Mouse (Mus musculus): ENCODE data around the gene Sardh. TPM values are rescaled to one million over a fixed set of nuclear protein-coding genes. Genes with fewer than 3 reads are reported as not detected.

Gene Sardh
- polyA plus RNA-seq, 1 experiment from 2014 or later: 11.9 TPM

DNA sequence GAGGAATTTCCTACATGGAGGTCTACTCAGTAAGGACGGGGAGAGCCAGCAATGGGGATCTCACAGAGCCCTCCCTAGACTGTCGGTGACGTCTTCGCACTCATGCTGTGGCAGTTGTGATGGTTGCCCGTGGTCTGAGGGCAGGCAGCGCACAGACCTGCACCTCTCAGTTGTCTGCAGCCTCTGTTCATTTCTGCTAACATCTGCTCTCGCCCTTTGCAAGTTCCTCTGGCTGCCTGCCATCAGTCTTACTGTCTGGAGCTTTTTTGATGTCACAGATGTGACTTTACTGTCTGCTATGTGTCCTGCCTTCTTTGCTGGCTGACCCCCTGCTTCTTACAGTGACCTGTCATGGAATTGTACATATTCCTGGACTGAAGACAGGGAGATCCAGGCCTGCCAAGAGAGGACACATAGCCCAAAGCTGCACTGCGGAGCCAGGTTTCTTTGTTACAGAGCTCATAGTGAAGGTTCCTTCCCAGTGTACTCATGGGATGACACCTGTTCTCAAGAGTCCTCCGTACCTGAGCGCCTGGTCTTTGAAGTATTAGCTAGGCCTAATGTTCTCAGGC is 72.4 kb downstream of the Sardh start:
- Histone ChIP-seq H3K36me3 (ENCODE audit: control insufficient read depth, insufficient read depth, low read length) (no peaks in the 10 kb centered on the region), H3K4me1 (ENCODE audit: control insufficient read depth, insufficient read depth, low read length) (0 out of 2 replicates have a peak, but pooled peaks cover 6% of the 10 kb centered on the region), H3K27ac (ENCODE audit: low read length) (no peak overlapping the region), H3K9ac (replicated peaks; ENCODE audit: low read depth, low read length) (no peak overlapping the region), H3K4me2 (replicated peaks; ENCODE audit: low read depth, low read length) (no peak overlapping the region), H3K4me3 (ENCODE audit: low read depth, low read length) (no peak overlapping the region), H3K9me3 (ENCODE audit: control insufficient read depth, low read depth, low read length) (no peaks in the 10 kb centered on the region), H3K27me3 (ENCODE audit: control insufficient read depth, insufficient read depth, low read length) (no peaks in the 10 kb centered on the region)
- ATAC-seq (ENCODE audit: insufficient number of reproducible peaks, insufficient read depth, low FRiP score, low read depth): no peak
- 72% methylated on average over 10 of the region's 10 CpGs for WGBS

DNA sequence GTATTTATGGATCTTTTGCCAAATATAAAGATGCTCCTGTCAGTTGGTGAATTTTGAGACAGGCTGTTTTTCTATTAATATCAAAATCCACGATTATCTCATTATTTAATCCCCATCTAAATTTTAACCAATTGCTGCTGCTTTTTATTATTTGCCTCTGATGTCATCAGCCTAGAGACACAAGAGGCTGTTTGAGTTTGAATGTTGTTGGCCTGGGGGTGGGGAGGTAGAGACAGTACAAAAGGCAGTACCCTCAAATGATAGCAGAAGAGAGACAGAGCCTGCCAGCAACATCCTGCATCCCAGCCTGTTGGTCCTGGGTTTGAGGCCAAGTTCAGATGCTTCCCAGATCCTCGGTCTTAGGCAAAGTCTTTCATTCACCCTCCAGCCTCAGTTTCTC is 73.9 kb downstream of the Sardh start:
- no peak for ATAC-seq (ENCODE audit: insufficient number of reproducible peaks, insufficient read depth, low FRiP score, low read depth)
- H3K4me3 ChIP-seq (ENCODE audit: low read depth, low read length): no peak overlapping the region
- H3K4me1 ChIP-seq (ENCODE audit: control insufficient read depth, insufficient read depth, low read length): 0 out of 2 replicates have a peak, but pooled peaks cover 6% of the 10 kb centered on the region
- H3K4me2 ChIP-seq (replicated peaks; ENCODE audit: low read depth, low read length): no peak overlapping the region
- 62% methylated on average over 2 of the region's 2 CpGs for WGBS
- H3K36me3 ChIP-seq (ENCODE audit: control insufficient read depth, insufficient read depth, low read length): no peaks in the 10 kb centered on the region
- H3K9ac ChIP-seq (replicated peaks; ENCODE audit: low read depth, low read length): no peak overlapping the region
- H3K27ac ChIP-seq (ENCODE audit: low read length): no peak overlapping the region
- no peaks in the 10 kb centered on the region for H3K27me3 ChIP-seq (ENCODE audit: control insufficient read depth, insufficient read depth, low read length)
- H3K9me3 ChIP-seq (ENCODE audit: control insufficient read depth, low read depth, low read length): no peaks in the 10 kb centered on the region

DNA sequence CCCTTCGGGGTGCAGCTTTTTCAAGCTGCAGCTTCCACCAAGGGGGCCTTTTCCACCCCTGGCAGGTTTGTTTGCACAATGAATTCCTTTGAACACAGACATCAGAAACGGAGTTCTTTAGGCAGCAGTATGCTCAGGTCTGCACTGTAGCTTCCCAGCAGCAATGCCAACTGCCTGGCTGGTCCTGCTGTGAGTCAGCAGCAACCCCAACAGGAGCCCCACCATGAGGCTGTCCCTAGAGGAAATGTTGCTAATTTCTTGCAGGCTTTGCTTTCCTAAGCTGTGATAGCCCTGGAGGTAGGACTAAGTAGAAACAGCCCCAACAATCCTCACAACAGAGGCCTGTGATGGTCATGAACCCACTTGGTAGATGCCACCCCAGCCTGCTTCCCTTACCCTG is 81.1 kb downstream of the Sardh start:
- WGBS: 12% methylated on average over 2 of the region's 2 CpGs
- Histone ChIP-seq H3K36me3 (ENCODE audit: control insufficient read depth, insufficient read depth, low read length) (no peaks in the 10 kb centered on the region), H3K4me3 (ENCODE audit: low read depth, low read length) (no peak overlapping the region), H3K27me3 (ENCODE audit: control insufficient read depth, insufficient read depth, low read length) (no peaks in the 10 kb centered on the region), H3K9ac (replicated peaks; ENCODE audit: low read depth, low read length) (no peak overlapping the region), H3K27ac (ENCODE audit: low read length) (no peak overlapping the region), H3K4me1 (ENCODE audit: control insufficient read depth, insufficient read depth, low read length) (peaks cover 6% of the 10 kb centered on the region; the same call in 1 of the 2 replicates), H3K4me2 (replicated peaks; ENCODE audit: low read depth, low read length) (no peak overlapping the region), H3K9me3 (ENCODE audit: control insufficient read depth, low read depth, low read length) (no peaks in the 10 kb centered on the region)
- no peak for ATAC-seq (ENCODE audit: insufficient number of reproducible peaks, insufficient read depth, low FRiP score, low read depth)

DNA sequence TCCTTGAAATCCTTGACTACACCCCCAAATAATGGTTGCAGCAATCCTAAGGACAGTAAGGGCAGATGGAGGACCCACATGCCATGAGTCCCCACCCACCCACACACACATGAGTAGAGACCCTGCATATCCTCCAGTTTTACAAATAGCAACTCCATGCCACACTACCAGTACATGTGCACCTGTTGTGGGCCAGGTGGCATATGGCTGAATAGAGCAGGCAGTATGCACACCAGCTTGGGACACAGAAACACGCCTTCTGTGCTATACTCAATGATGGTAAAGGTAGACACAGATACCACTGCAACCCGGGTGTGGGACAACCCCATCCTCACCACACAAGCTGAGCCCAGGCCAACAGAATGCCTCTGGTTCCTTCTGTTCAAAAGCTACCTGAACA is 82.1 kb downstream of the Sardh start:
- Histone ChIP-seq H3K4me3 (ENCODE audit: low read depth, low read length) (no peak overlapping the region), H3K9me3 (ENCODE audit: control insufficient read depth, low read depth, low read length) (no peaks in the 10 kb centered on the region), H3K27me3 (ENCODE audit: control insufficient read depth, insufficient read depth, low read length) (no peaks in the 10 kb centered on the region), H3K36me3 (ENCODE audit: control insufficient read depth, insufficient read depth, low read length) (no peaks in the 10 kb centered on the region), H3K27ac (ENCODE audit: low read length) (no peak overlapping the region), H3K4me2 (replicated peaks; ENCODE audit: low read depth, low read length) (no peak overlapping the region), H3K4me1 (ENCODE audit: control insufficient read depth, insufficient read depth, low read length) (peaks cover 6% of the 10 kb centered on the region; the same call in 1 of the 2 replicates), H3K9ac (replicated peaks; ENCODE audit: low read depth, low read length) (no peak overlapping the region)
- ATAC-seq (ENCODE audit: insufficient number of reproducible peaks, insufficient read depth, low FRiP score, low read depth): no peak
- WGBS: 86% methylated on average over 2 of the region's 2 CpGs

DNA sequence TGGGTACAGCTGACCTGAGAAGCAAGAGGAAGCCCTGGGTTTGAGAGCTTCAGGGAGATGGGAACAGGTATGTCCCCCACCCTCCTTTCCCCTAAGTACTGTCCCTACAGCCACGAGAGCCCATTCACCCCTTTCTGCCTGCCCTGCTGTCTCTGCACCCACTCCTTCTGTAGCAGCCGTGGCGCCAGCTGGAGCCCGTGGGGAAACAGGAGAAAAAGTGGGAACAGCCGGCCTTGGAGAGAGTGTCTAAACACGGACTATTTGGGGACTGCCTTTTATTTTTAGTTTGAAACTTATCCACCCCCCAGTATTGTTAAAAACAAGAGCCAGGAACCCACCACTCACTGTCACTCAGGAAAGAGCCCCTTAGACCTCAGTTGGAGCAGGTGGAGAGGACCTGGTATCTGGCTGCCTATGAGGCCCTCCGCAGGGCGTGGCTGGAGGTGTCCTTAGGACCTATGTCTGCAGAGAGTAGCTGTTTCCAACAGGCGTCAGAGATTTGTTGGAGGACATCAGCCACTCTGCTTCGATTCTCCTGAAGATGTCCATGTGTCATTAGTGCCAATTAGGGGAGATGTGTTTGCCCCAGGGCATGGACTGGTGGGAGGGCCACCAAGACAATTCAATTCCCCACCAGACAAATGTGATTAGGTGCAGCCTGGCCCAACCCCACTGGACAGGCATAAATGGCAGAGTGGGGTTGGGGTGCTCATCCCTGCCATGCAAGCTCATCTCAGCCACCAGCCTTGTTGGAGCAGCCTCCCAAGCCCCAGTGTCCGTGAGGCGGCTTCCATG is 83.1 kb downstream of the Sardh start, which contains the start of gene Dbh:
TSS of gene Dbh (plus strand) at position 438 of the 795 bp plus-strand sequence.
- Histone ChIP-seq H3K4me2 (replicated peaks; ENCODE audit: low read depth, low read length) (no peak within 1 kb of the TSS), H3K4me3 (ENCODE audit: low read depth, low read length) (no peak within 1 kb of the TSS), H3K27me3 (ENCODE audit: control insufficient read depth, insufficient read depth, low read length) (no peaks in the 10 kb centered on the region), H3K4me1 (ENCODE audit: control insufficient read depth, insufficient read depth, low read length) (peaks cover 6% of the 10 kb centered on the region; the same call in 1 of the 2 replicates), H3K36me3 (ENCODE audit: control insufficient read depth, insufficient read depth, low read length) (no peaks in the 10 kb centered on the region), H3K9me3 (ENCODE audit: control insufficient read depth, low read depth, low read length) (no peaks in the 10 kb centered on the region), H3K27ac (ENCODE audit: low read length) (no peak within 1 kb of the TSS), H3K9ac (replicated peaks; ENCODE audit: low read depth, low read length) (no peak within 1 kb of the TSS)
- 75% methylated on average over 12 of the region's 12 CpGs for WGBS
- ATAC-seq (ENCODE audit: insufficient number of reproducible peaks, insufficient read depth, low FRiP score, low read depth): no peak

DNA sequence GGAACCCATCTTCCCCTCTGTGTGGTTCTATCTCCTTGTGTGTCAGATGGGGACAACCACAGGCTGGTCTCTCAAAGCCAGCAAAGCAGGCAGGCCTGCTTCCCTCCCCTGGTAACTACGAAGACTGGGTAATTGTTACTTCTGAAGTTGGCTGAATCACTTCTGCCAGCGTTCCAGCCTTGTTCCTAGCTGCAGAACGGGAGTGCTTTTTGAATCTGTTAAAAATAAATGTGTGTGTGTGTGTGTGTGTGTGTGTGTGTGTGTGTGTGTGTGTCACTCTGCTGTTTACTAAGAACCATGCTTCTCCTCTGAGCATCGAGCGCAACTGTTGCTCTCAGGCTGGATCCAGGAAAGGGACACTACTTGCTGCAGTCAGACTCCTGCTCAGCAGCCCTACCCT is 84.3 kb downstream of the Sardh start:
- no peak overlapping the region for H3K4me3 ChIP-seq (ENCODE audit: low read depth, low read length)
- WGBS: 62% methylated on average over 5 of the region's 5 CpGs
- no peaks in the 10 kb centered on the region for H3K9me3 ChIP-seq (ENCODE audit: control insufficient read depth, low read depth, low read length)
- no peak overlapping the region for H3K4me2 ChIP-seq (replicated peaks; ENCODE audit: low read depth, low read length)
- H3K36me3 ChIP-seq (ENCODE audit: control insufficient read depth, insufficient read depth, low read length): no peaks in the 10 kb centered on the region
- peaks cover 6% of the 10 kb centered on the region; the same call in 1 of the 2 replicates for H3K4me1 ChIP-seq (ENCODE audit: control insufficient read depth, insufficient read depth, low read length)
- H3K27ac ChIP-seq (ENCODE audit: low read length): no peak overlapping the region
- ATAC-seq (ENCODE audit: insufficient number of reproducible peaks, insufficient read depth, low FRiP score, low read depth): no peak
- no peak overlapping the region for H3K9ac ChIP-seq (replicated peaks; ENCODE audit: low read depth, low read length)
- H3K27me3 ChIP-seq (ENCODE audit: control insufficient read depth, insufficient read depth, low read length): no peaks in the 10 kb centered on the region

DNA sequence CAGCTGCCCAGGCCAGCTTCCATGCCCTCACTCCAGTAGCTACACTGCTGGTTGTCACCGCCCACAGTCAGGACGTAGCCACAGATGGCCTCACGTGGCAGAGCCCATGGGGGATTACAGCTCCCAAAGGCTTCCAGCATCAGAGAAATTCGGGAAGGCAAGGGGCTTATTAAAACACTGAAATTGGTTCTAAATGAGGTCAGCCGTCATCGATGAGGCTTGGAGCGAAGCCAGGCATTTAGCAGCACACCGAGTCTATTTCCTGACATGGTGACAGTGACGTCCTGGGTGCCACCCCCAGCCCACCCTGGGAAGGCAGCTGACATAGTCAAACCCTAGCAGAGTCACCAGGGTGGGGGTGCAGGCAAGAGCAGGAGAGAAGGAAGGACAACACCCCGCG is 85.5 kb downstream of the Sardh start:
- H3K27ac ChIP-seq (ENCODE audit: low read length): no peak overlapping the region
- no peak overlapping the region for H3K9ac ChIP-seq (replicated peaks; ENCODE audit: low read depth, low read length)
- ATAC-seq (ENCODE audit: insufficient number of reproducible peaks, insufficient read depth, low FRiP score, low read depth): no peak
- no peak overlapping the region for H3K4me2 ChIP-seq (replicated peaks; ENCODE audit: low read depth, low read length)
- no peaks in the 10 kb centered on the region for H3K27me3 ChIP-seq (ENCODE audit: control insufficient read depth, insufficient read depth, low read length)
- WGBS: 62% methylated on average over 11 of the region's 11 CpGs
- H3K4me1 ChIP-seq (ENCODE audit: control insufficient read depth, insufficient read depth, low read length): peaks cover 6% of the 10 kb centered on the region; the same call in 1 of the 2 replicates
- H3K36me3 ChIP-seq (ENCODE audit: control insufficient read depth, insufficient read depth, low read length): no peaks in the 10 kb centered on the region
- no peaks in the 10 kb centered on the region for H3K9me3 ChIP-seq (ENCODE audit: control insufficient read depth, low read depth, low read length)
- H3K4me3 ChIP-seq (ENCODE audit: low read depth, low read length): no peak overlapping the region

DNA sequence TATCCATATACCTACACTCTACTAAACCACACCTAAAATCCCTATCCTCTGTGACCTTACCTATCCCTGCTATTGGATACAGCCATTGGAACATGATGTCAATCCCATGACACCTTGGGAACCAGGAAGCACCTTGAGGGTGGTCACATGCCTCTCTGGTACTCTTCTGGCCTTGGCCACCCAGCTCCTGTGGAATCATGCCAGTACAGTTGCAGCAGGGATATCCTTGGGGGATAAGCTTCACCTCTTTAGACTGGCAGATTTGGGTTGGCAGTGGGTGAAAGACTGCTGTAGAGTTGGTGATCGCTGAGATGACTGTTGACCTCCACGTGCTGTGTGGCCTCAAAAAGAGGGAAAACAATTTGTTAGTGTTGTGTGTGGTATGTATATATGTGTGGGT is 86.6 kb downstream of the Sardh start:
- Histone ChIP-seq H3K27me3 (ENCODE audit: control insufficient read depth, insufficient read depth, low read length) (no peaks in the 10 kb centered on the region), H3K9ac (replicated peaks; ENCODE audit: low read depth, low read length) (no peak overlapping the region), H3K27ac (ENCODE audit: low read length) (no peak overlapping the region), H3K4me2 (replicated peaks; ENCODE audit: low read depth, low read length) (no peak overlapping the region), H3K9me3 (ENCODE audit: control insufficient read depth, low read depth, low read length) (no peaks in the 10 kb centered on the region), H3K4me1 (ENCODE audit: control insufficient read depth, insufficient read depth, low read length) (no peaks in the 10 kb centered on the region), H3K4me3 (ENCODE audit: low read depth, low read length) (no peak overlapping the region), H3K36me3 (ENCODE audit: control insufficient read depth, insufficient read depth, low read length) (no peaks in the 10 kb centered on the region)
- WGBS: 84% methylated on average over 2 of the region's 2 CpGs
- ATAC-seq (ENCODE audit: insufficient number of reproducible peaks, insufficient read depth, low FRiP score, low read depth): no peak

All from stomach, embryonic 14.5 days (tissue).